Mouse (Mus musculus) MEL (cell line): Measurements from ENCODE around the gene Osmr. TPM values are rescaled to one million over a fixed set of nuclear protein-coding genes. Genes with fewer than 3 reads are reported as not detected.

Experiments
- DNase-seq: peaks from one replicate; pipeline ENCODE4 v3.0.0; 2011; ENCODE audit warnings: low read depth, low spot score
- H3K27ac ChIP-seq: 2 replicates; pipeline ENCODE4 v1.5.1; 2012; ENCODE audit warnings: low read depth, mild to moderate bottlenecking, control low read depth, low read length, moderate library complexity; ENCODE audit not compliant: control insufficient read depth
- H3K27me3 ChIP-seq, 2 experiments: fragments of 150-350 bp in 1 of 2; sonication (generic) in 1 of 2; 2 replicates each; pipeline ENCODE4 v1.6.1; 2012; ENCODE audit warnings: low read length in 2 of 2, mild to moderate bottlenecking in 2 of 2, improper control_type of control experiment in 1 of 2, moderate library complexity in 1 of 2; ENCODE audit not compliant: insufficient read depth in 2 of 2, control insufficient read depth in 1 of 2
- H3K36me3 ChIP-seq, 2 experiments: 2 replicates each; pipeline ENCODE4 v1.6.1; 2012 to 2014; ENCODE audit warnings: low read length in 2 of 2, improper control_type of control experiment in 1 of 2, inconsistent platforms in 1 of 2, mild to moderate bottlenecking in 1 of 2; ENCODE audit not compliant: insufficient read depth in 2 of 2, control insufficient read depth in 1 of 2
- H3K4me1 ChIP-seq, 2 experiments: fragments of 150-350 bp in 1 of 2; sonication (generic) in 1 of 2; 2 replicates each; pipeline ENCODE4 v1.6.1; 2012; ENCODE audit warnings: low read length in 2 of 2, improper control_type of control experiment in 1 of 2, mild to moderate bottlenecking in 1 of 2; ENCODE audit not compliant: insufficient read depth in 2 of 2, control insufficient read depth in 1 of 2
- H3K4me3 ChIP-seq, 2 experiments: fragments of 150-350 bp in 1 of 2; sonication (generic) in 1 of 2; 2 replicates each; pipeline ENCODE4 v1.5.1; 2012; ENCODE audit warnings: low read depth in 2 of 2, low read length in 2 of 2, mild to moderate bottlenecking in 2 of 2, moderate library complexity in 2 of 2, control low read depth in 1 of 2, improper control_type of control experiment in 1 of 2; ENCODE audit not compliant: control insufficient read depth in 1 of 2, insufficient read depth in 1 of 2
- H3K79me2 ChIP-seq: 2 replicates; pipeline ENCODE4 v1.6.1; 2012; ENCODE audit warnings: mild to moderate bottlenecking, low read length, moderate library complexity; ENCODE audit not compliant: control insufficient read depth, poor library complexity, insufficient read depth
- H3K9ac ChIP-seq: 2 replicates; pipeline ENCODE4 v1.6.1; 2012; ENCODE audit warnings: low read depth, mild to moderate bottlenecking, control low read depth, low read length, moderate library complexity; ENCODE audit not compliant: control insufficient read depth, poor library complexity, severe bottlenecking
- H3K9me3 ChIP-seq: fragments of 150-350 bp; sonication (generic); replicated peaks from 2 replicates; pipeline ENCODE4 v1.6.1; 2012; ENCODE audit warnings: mild to moderate bottlenecking, low read length, improper control_type of control experiment, moderate library complexity; ENCODE audit not compliant: insufficient read depth
- CHD1 ChIP-seq: IDR thresholded peaks from 2 replicates; pipeline ENCODE4 v1.6.1; 2012; ENCODE audit warnings: low read depth, mild to moderate bottlenecking, inconsistent platforms, low read length, improper control_type of control experiment
- CHD2 ChIP-seq: IDR thresholded peaks from 2 replicates; pipeline ENCODE4 v1.6.1; 2011; ENCODE audit warnings: low read length, improper control_type of control experiment
- ELF1 ChIP-seq: IDR thresholded peaks from 2 replicates; pipeline ENCODE4 v1.6.1; 2014; ENCODE audit warnings: low read depth, mild to moderate bottlenecking, inconsistent platforms, low read length, improper control_type of control experiment, moderate library complexity
- MAZ ChIP-seq: IDR thresholded peaks from 2 replicates; pipeline ENCODE4 v1.6.1; 2012; ENCODE audit warnings: low read depth, mild to moderate bottlenecking, inconsistent platforms, low read length, improper control_type of control experiment
- MEF2A ChIP-seq: IDR thresholded peaks from 2 replicates; pipeline ENCODE4 v1.6.1; 2014; ENCODE audit warnings: low read depth, mild to moderate bottlenecking, inconsistent platforms, low read length, improper control_type of control experiment; ENCODE audit not compliant: poor library complexity, insufficient replicate concordance, severe bottlenecking; ENCODE audit errors: extremely low read depth
- MYB ChIP-seq: IDR thresholded peaks from 2 replicates; pipeline ENCODE4 v1.6.1; 2011; ENCODE audit warnings: mild to moderate bottlenecking, low read depth, low read length, improper control_type of control experiment
- MYC ChIP-seq: IDR thresholded peaks from 2 replicates; pipeline ENCODE4 v1.6.1; 2011; ENCODE audit warnings: low read depth, mild to moderate bottlenecking, low read length, improper control_type of control experiment, moderate library complexity
- NELFE ChIP-seq: IDR thresholded peaks from 2 replicates; pipeline ENCODE4 v1.6.1; 2011; ENCODE audit warnings: low read depth, low read length, improper control_type of control experiment
- NRF1 ChIP-seq: IDR thresholded peaks from 2 replicates; pipeline ENCODE4 v1.6.1; 2014; ENCODE audit warnings: low read depth, mild to moderate bottlenecking, inconsistent platforms, low read length, improper control_type of control experiment, moderate library complexity; ENCODE audit not compliant: poor library complexity, insufficient read depth, severe bottlenecking
- POLR2AphosphoS5 ChIP-seq: IDR thresholded peaks from 2 replicates; pipeline ENCODE4 v1.6.1; 2012; ENCODE audit warnings: low read depth, borderline replicate concordance, mild to moderate bottlenecking, inconsistent platforms, low read length, moderate library complexity, mixed read lengths
- RCOR1 ChIP-seq: IDR thresholded peaks from 2 replicates; pipeline ENCODE4 v1.6.1; 2012; ENCODE audit warnings: low read depth, mild to moderate bottlenecking, inconsistent platforms, low read length, improper control_type of control experiment
- SIN3A ChIP-seq: IDR thresholded peaks from 2 replicates; pipeline ENCODE4 v1.6.1; 2012; ENCODE audit warnings: low read length, improper control_type of control experiment, inconsistent platforms
- TAL1 ChIP-seq: IDR thresholded peaks from 2 replicates; pipeline ENCODE4 v1.6.1; 2012; ENCODE audit warnings: mild to moderate bottlenecking, inconsistent platforms, low read length, moderate library complexity, mixed read lengths
- TBP ChIP-seq: IDR thresholded peaks from 2 replicates; pipeline ENCODE4 v1.8.0; 2011; ENCODE audit warnings: low read depth, low read length, improper control_type of control experiment
- TCF12 ChIP-seq: IDR thresholded peaks from 2 replicates; pipeline ENCODE4 v1.6.1; 2014; ENCODE audit warnings: low read depth, mild to moderate bottlenecking, inconsistent platforms, low read length, improper control_type of control experiment, moderate library complexity
- polyA plus RNA-seq, 2 experiments: library from polyadenylated mRNA; stranded (reverse) in 1 of 2; unstranded in 1 of 2; fragments of >175 nt in 1 of 2; fragments of >200 nt in 1 of 2; gene quantifications; 2 replicates each; pipeline versions ENCODE4 v1.2.1 to v1.2.4; 2012; ENCODE audit warnings: low replicate concordance in 2 of 2, low read depth in 1 of 2; ENCODE audit not compliant: insufficient read length in 2 of 2, insufficient read depth in 1 of 2, missing spikeins in 1 of 2
- total RNA-seq: library from RNA; depleted of rRNA; stranded (reverse); fragments of 300-350 nt; gene quantifications from 2 replicates; pipeline ENCODE4 v1.2.3, GENCODE M21; 2012

The Osmr gene
- total and polyA plus RNA-seq, 3 experiments, result not detected

DNA sequence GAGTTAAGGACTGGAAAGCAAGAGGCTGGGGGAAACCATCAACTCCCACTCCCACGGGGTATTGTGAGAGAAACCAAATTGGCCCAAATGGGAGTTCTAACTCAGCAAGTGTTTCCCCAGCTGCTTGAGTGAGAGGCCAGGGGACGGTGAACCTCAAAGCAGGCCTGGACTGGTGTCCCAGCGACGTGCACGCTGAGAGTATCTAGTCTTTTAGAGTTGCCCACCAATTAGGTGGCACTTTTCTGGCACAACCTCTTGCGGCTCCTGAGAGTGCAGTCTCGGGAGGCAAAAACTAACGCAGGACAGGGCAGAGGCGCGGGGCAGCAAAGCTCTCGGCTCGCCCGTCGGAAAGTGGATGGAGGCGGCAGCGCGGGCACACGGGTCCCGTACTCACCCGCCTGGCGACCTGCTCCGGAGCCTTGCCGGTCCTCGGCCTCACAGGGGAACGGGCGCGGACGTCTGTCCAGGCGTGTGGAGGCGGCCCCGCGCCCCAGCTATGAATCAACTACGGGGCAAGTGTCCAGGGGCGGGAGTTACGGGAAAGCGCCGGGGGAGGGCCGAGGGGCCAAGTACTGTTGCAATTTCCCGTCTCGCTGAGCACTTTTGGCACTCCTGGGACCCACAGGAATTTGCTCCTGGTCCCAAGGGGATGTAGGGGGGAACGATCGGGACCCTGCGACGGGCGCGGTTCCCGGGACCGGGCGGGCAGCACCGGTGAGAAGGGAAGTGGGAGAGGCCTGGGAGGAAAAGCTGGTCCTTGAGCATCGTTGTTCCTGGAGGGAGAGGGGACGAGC is 765 bp downstream of the Osmr start:
- no peaks in the 10 kb centered on the region for H3K9me3 ChIP-seq
- H3K9ac ChIP-seq, result no peak overlapping the region
- H3K4me1 ChIP-seq, result no peaks in the 10 kb centered on the region; a peak in 1 of 4 replicates
- H3K36me3 ChIP-seq, result no peaks in the 10 kb centered on the region
- no peak overlapping the region for H3K27ac ChIP-seq
- no peaks in the 10 kb centered on the region; a peak in 3 of 4 replicates for H3K27me3 ChIP-seq
- DNase-seq, result no peak
- no peaks in the 10 kb centered on the region for H3K79me2 ChIP-seq
- no peak overlapping the region for H3K4me3 ChIP-seq
- TF ChIP-seq MYB (no peak), TCF12 (no peak), CHD1 (no peak), MAZ (no peak)
- TF ChIP-seq, all 39 proteins: peak for 0

- DNase-seq, result no peak
- TF ChIP-seq RCOR1 (no peak), NELFE (no peak), NRF1 (no peak)
- Histone ChIP-seq H3K27me3 (no peaks in the 10 kb centered on the region; a peak in 3 of 4 replicates), H3K27ac (no peak overlapping the region), H3K4me3 (no peak overlapping the region), H3K9ac (no peak overlapping the region), H3K4me1 (no peaks in the 10 kb centered on the region; a peak in 1 of 4 replicates), H3K9me3 (no peaks in the 10 kb centered on the region), H3K36me3 (no peaks in the 10 kb centered on the region), H3K79me2 (no peaks in the 10 kb centered on the region)
These were observed 1.5 kb downstream of the Osmr start for GRCm38 (mm10) chr15:6873154-6873806.

DNA sequence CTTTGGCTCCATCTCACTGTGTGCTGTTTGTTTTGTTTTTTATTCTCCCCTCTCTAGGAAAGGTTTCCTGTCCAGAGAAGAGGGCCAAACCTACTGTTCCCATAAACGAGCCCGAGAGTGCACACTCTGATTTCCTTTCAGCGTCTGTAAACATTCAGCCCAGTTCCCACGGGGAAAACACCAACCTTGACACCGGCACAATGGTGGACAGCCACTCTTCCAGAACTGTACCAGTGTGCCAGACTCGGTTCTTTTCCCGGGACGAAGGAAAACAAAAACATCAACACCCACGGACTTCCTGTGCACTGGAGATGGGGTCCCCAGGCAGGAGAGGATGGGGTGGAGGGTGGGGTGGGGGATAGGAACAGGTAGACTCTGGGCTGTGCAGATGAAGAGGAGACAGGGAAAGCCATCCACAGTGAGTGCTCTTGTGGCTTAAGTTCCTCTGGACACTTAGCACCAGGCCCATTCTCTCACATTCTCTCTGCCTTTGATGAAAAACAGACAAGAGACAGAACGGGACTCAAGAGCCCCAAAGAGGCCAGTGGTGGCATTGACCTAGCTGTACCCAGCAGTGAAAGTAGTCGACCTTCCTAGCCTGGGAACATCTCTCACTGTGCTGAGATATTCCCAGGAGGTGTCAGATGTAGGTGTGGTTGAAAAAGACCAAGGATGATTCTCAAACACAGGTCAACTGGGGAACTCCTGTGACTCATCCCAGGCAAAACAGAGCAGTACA is 3.0 kb downstream of the Osmr start:
- peak overlapping the region in 1 of 2 experiments; percentile 41; a peak in 1 of 4 replicates for H3K4me3 ChIP-seq

More for the DNA sequence above, 3.0 kb downstream of the Osmr start:
- no peak for TF ChIP-seq TAL1
- TF ChIP-seq MYC, result no peak
- no peak for TF ChIP-seq CHD2
- no peak for TF ChIP-seq MEF2A
- TF ChIP-seq TBP, result no peak
- no peak for TF ChIP-seq SIN3A
- TF ChIP-seq POLR2AphosphoS5, result no peak
- TF ChIP-seq ELF1, result no peak
- Histone ChIP-seq H3K27ac (no peak overlapping the region), H3K79me2 (no peaks in the 10 kb centered on the region), H3K27me3 (no peaks in the 10 kb centered on the region; a peak in 2 of 4 replicates), H3K36me3 (no peaks in the 10 kb centered on the region), H3K4me1 (no peaks in the 10 kb centered on the region; a peak in 1 of 4 replicates), H3K9ac (no peak overlapping the region), H3K9me3 (no peaks in the 10 kb centered on the region)
- no peak for DNase-seq
